Mouse (Mus musculus): ENCODE results near the gene Capn13. TPM values are rescaled to one million over a fixed set of nuclear protein-coding genes. Genes with fewer than 3 reads are reported as not detected.
A peak's percentile ranks its signal among the peaks of the same experiment; 100 is the strongest.

Capn13 gene
- total and polyA plus RNA-seq, 3 experiments: not detected

- TF ChIP-seq POLR2AphosphoS2 (IDR thresholded peaks at IDR 0.05; ENCODE audit: low read length) (no peak), SMC3 (IDR thresholded peaks at IDR 0.05; ENCODE audit: low read depth, low read length) (no peak)
Observed at GRCm38 (mm10) chr17:73270871-73271796, 129.5 kb downstream of the Capn13 start (continued).

GRCm38 (mm10) chr17:73263077-73263501, 137.6 kb downstream of the Capn13 start:
- Histone ChIP-seq H3K27me3 (ENCODE audit: control insufficient read depth in 1 of 2, insufficient read depth in 2 of 2, low read length in 2 of 2) (no peaks in the 10 kb centered on the region), H3K36me3 (ENCODE audit: control insufficient read depth in 1 of 2, insufficient read depth in 2 of 2, low read length in 2 of 2) (peaks cover 0 to 12% of the 10 kb centered on the region in 2 experiments; a peak in 2 of 4 replicates), H3K27ac (ENCODE audit: control insufficient read depth, low read depth, low read length) (no peak overlapping the region; the same call in 1 of the 2 replicates), H3K4me3 (ENCODE audit: control insufficient read depth in 1 of 2, insufficient read depth in 1 of 2, low read depth in 2 of 2, low read length in 2 of 2) (no peak overlapping the region), H3K79me2 (ENCODE audit: control insufficient read depth, insufficient read depth, low read length, poor library complexity) (no peaks in the 10 kb centered on the region), H3K9ac (ENCODE audit: control insufficient read depth, low read depth, low read length, poor library complexity, severe bottlenecking) (no peak overlapping the region), H3K9me3 (replicated peaks; ENCODE audit: insufficient read depth, low read length) (no peaks in the 10 kb centered on the region), H3K4me1 (ENCODE audit: control insufficient read depth in 1 of 2, insufficient read depth in 2 of 2, low read length in 2 of 2) (peaks cover 0 to 16% of the 10 kb centered on the region in 2 experiments; a peak in 2 of 4 replicates)
- peak; percentile 97 for DNase-seq (ENCODE audit: low read depth, low spot score)
- no peak; the same call in 1 of the 2 replicates for TF ChIP-seq MAFK (IDR thresholded peaks at IDR 0.05; ENCODE audit: borderline replicate concordance, low read depth, low read length)
- peak; percentile 90 for TF ChIP-seq ETS1 (IDR thresholded peaks at IDR 0.05; ENCODE audit: low read depth, low read length)
- TF ChIP-seq SMC3 (IDR thresholded peaks at IDR 0.05; ENCODE audit: low read depth, low read length): no peak
- no peak for TF ChIP-seq MEF2A (IDR thresholded peaks at IDR 0.05; ENCODE audit: extremely low read depth, insufficient replicate concordance, low read depth, low read length, poor library complexity, severe bottlenecking)
- TF ChIP-seq GABPA (IDR thresholded peaks at IDR 0.05; ENCODE audit: low read depth, low read length): no peak
- peak; percentile 40; the same call in 1 of the 2 replicates for TF ChIP-seq ELF1 (IDR thresholded peaks at IDR 0.05; ENCODE audit: low read depth, low read length)
- peak; percentile 90 for TF ChIP-seq USF1 (IDR thresholded peaks at IDR 0.05; ENCODE audit: low read depth, low read length)
- TF ChIP-seq MAZ (IDR thresholded peaks at IDR 0.05; ENCODE audit: low read depth, low read length): no peak
- TF ChIP-seq UBTF (IDR thresholded peaks at IDR 0.05; ENCODE audit: borderline replicate concordance, insufficient read depth, low read depth, low read length): no peak
- no peak for TF ChIP-seq ZKSCAN1 (IDR thresholded peaks at IDR 0.05; ENCODE audit: low read depth, low read length)
- no peak for TF ChIP-seq POLR2AphosphoS2 (IDR thresholded peaks at IDR 0.05; ENCODE audit: low read length)
- TF ChIP-seq SIN3A (IDR thresholded peaks at IDR 0.05; ENCODE audit: low read length): peak; percentile 68
- peak; percentile 90 for TF ChIP-seq JUND (IDR thresholded peaks at IDR 0.05; ENCODE audit: low read depth, low read length)
- TF ChIP-seq MYC (IDR thresholded peaks at IDR 0.05; ENCODE audit: low read depth, low read length): peak; percentile 60; the same call in 1 of the 2 replicates
- 0 out of 2 replicates have a peak, but pooled peaks have one; percentile 33 for TF ChIP-seq HCFC1 (IDR thresholded peaks at IDR 0.05; ENCODE audit: low read depth, low read length)
- TF ChIP-seq MYB (IDR thresholded peaks at IDR 0.05; ENCODE audit: low read depth, low read length): no peak
- TF ChIP-seq E2F4 (IDR thresholded peaks at IDR 0.05; ENCODE audit: borderline replicate concordance, low read depth, low read length): no peak
- peak; percentile 59; the same call in 1 of the 2 replicates for TF ChIP-seq MXI1 (IDR thresholded peaks at IDR 0.05; ENCODE audit: low read depth, low read length)
- TF ChIP-seq POLR2AphosphoS5 (IDR thresholded peaks at IDR 0.05; ENCODE audit: borderline replicate concordance, low read depth, low read length): no peak
- peak; percentile 54; the same call in 1 of the 2 replicates for TF ChIP-seq GATA1 (IDR thresholded peaks at IDR 0.05; ENCODE audit: low read depth, low read length)
- peak; percentile 52 for TF ChIP-seq TCF12 (IDR thresholded peaks at IDR 0.05; ENCODE audit: low read depth, low read length)
- peak; percentile 67; the same call in 1 of the 2 replicates for TF ChIP-seq RCOR1 (IDR thresholded peaks at IDR 0.05; ENCODE audit: low read depth, low read length)
- TF ChIP-seq POLR2A (IDR thresholded peaks at IDR 0.05; ENCODE audit: control insufficient read depth in 1 of 2, insufficient read depth in 1 of 2, low read depth in 1 of 2, low read length in 2 of 2, poor library complexity in 1 of 2): no peak
- TF ChIP-seq CHD2 (IDR thresholded peaks at IDR 0.05; ENCODE audit: low read length): no peak
- no peak for TF ChIP-seq ZMIZ1 (IDR thresholded peaks at IDR 0.05; ENCODE audit: low read depth, low read length)
- TF ChIP-seq BHLHE40 (IDR thresholded peaks at IDR 0.05; ENCODE audit: borderline replicate concordance, low read depth, low read length): peak; percentile 84; the same call in 1 of the 2 replicates
- no peak for TF ChIP-seq KAT2A (conservative IDR thresholded peaks at IDR 0.05; ENCODE audit: low read depth, low read length)
- TF ChIP-seq NELFE (IDR thresholded peaks at IDR 0.05; ENCODE audit: low read depth, low read length): no peak
- no peak; a peak in 1 of 4 replicates for TF ChIP-seq USF2 (IDR thresholded peaks at IDR 0.05; ENCODE audit: borderline replicate concordance in 1 of 2, insufficient read depth in 1 of 2, low read depth in 1 of 2, low read length in 2 of 2)
- peak; percentile 80 for TF ChIP-seq MAX (IDR thresholded peaks at IDR 0.05; ENCODE audit: low read length)
- TF ChIP-seq TBP (IDR thresholded peaks at IDR 0.05; ENCODE audit: low read depth, low read length): peak; percentile 36; the same call in 1 of the 2 replicates
- no peak for TF ChIP-seq ZNF384 (IDR thresholded peaks at IDR 0.05; ENCODE audit: low read depth, low read length)

All from MEL (cell line).